Mouse (Mus musculus): ENCODE results near the gene Adam34. TPM values are rescaled to one million over a fixed set of nuclear protein-coding genes. Genes with fewer than 3 reads are reported as not detected.
"Not testable (repeated sequence)": the region's sequence is repeated elsewhere in the genome, so short reads cannot be mapped to it uniquely, and the experiment has no call there.

Gene Adam34
- total RNA-seq (2021), result not detected
- long read RNA-seq, experiment 1, result 0 reads
- long read RNA-seq, experiment 2, result 0 reads

GRCm38 (mm10) chr8:43709949-43710348 lies at the start of gene Adam34:
Gene Adam34, minus strand, starts transcription at chr8:43710049.
- intact Hi-C loops (cut with DNase I), result no loop called here
- no peak for DNase-seq (ENCODE audit: low spot score in 2 of 2)

GRCm38 (mm10) chr8:43627176-43627575 lies 82.7 kb downstream of the Adam34 start, which contains the start of gene Gm5346:
Gene Gm5346, minus strand, starts transcription at chr8:43627276.
- intact Hi-C loops (cut with DNase I), result no loop called here
- DNase-seq (ENCODE audit: low spot score in 2 of 2), result no peak

GRCm38 (mm10) chr8:43616046-43616445 lies 93.8 kb downstream of the Adam34 start:
- DNase-seq (ENCODE audit: low spot score in 2 of 2), result no peak
- intact Hi-C loops (cut with DNase I), result no loop called here

GRCm38 (mm10) chr8:43603657-43604056 lies 106.2 kb downstream of the Adam34 start:
- DNase-seq (ENCODE audit: low spot score in 2 of 2); intact Hi-C loops (cut with DNase I): not testable (repeated sequence)

- intact Hi-C loops (cut with DNase I); DNase-seq (ENCODE audit: low spot score in 2 of 2): not testable (repeated sequence)
These were observed 106.7 kb downstream of the Adam34 start for GRCm38 (mm10) chr8:43603166-43603565.

Other genes starting within 250 kb of the Adam34 start
- not detected for gene Adam26b, start 181.9 kb downstream of the Adam34 start, total RNA-seq (2021)
- not detected for gene Adam26a, start 133.3 kb downstream of the Adam34 start, total RNA-seq (2021)
- gene Gm5346, start 82.8 kb downstream of the Adam34 start, total RNA-seq (2021), result not detected

Measured in left cerebral cortex, postnatal 14 days (tissue).